Mouse (Mus musculus) stomach, embryonic 15.5 days (tissue): Measurements from ENCODE around the gene Slc17a8. TPM values are rescaled to one million over a fixed set of nuclear protein-coding genes. Genes with fewer than 3 reads are reported as not detected.
A peak's percentile ranks its signal among the peaks of the same experiment; 100 is the strongest.
"Not testable (repeated sequence)": the region's sequence is repeated elsewhere in the genome, so short reads cannot be mapped to it uniquely, and the experiment has no call there.

ENCODE experiments used
- ATAC-seq: fragments of 200-750 bp; cut with Nextera tagmentation; 2 replicates; pipeline ENCODE4 v1.8.0; 2017; ENCODE audit warnings: low read depth, moderate number of reproducible peaks, moderate TSS enrichment; ENCODE audit not compliant: insufficient read depth, low FRiP score
- H3K27ac ChIP-seq: fragments of 300-500 bp; sonication (generic); 2 replicates; pipeline ENCODE4 v1.5.1; 2015; ENCODE audit warnings: mild to moderate bottlenecking, inconsistent platforms
- H3K27me3 ChIP-seq: fragments of 300-500 bp; sonication (generic); replicated peaks from 2 replicates; pipeline ENCODE4 v1.6.1; 2015; ENCODE audit warnings: inconsistent platforms
- H3K36me3 ChIP-seq: fragments of 300-500 bp; sonication (generic); 2 replicates; pipeline ENCODE4 v1.6.1; 2015; ENCODE audit warnings: inconsistent platforms
- H3K4me1 ChIP-seq: fragments of 300-500 bp; sonication (generic); 2 replicates; pipeline ENCODE4 v1.6.1; 2015; ENCODE audit warnings: inconsistent platforms
- H3K4me2 ChIP-seq: fragments of 300-500 bp; sonication (generic); 2 replicates; pipeline ENCODE4 v1.6.1; 2015; ENCODE audit warnings: mild to moderate bottlenecking, inconsistent platforms
- H3K4me3 ChIP-seq: fragments of 300-500 bp; sonication (generic); replicated peaks from 2 replicates; pipeline ENCODE4 v1.5.1; 2015; ENCODE audit warnings: inconsistent platforms
- H3K9ac ChIP-seq: fragments of 300-500 bp; sonication (generic); 2 replicates; pipeline ENCODE4 v1.6.1; 2015; ENCODE audit warnings: inconsistent platforms
- H3K9me3 ChIP-seq: fragments of 300-500 bp; sonication (generic); 2 replicates; pipeline ENCODE4 v1.6.1; 2016; ENCODE audit warnings: inconsistent platforms
- WGBS: fragments of 180-500 bp; shearing (Covaris S2); methylation state at CpG from one replicate; pipeline ENCODE4 v1.1.7; 2015; 5-methylcytosine and 5-hydroxymethylcytosine counted together
- polyA plus RNA-seq: library from polyadenylated mRNA; unstranded; fragments of >200 nt; fragmentation: Nextera tagmentation; extraction: Ambion mirVana; gene quantifications from 2 replicates; pipeline ENCODE4 v1.2.1, GENCODE M21; 2015

The Slc17a8 gene
- not detected in 2 replicates for polyA plus RNA-seq

- H3K4me2 ChIP-seq: no peak within 1 kb of the TSS
- no peak within 1 kb of the TSS for H3K4me3 ChIP-seq
- H3K36me3 ChIP-seq: no peaks in the 10 kb centered on the region
- no peaks in the 10 kb centered on the region for H3K9me3 ChIP-seq
- no peaks in the 10 kb centered on the region for H3K27me3 ChIP-seq
- no peaks in the 10 kb centered on the region for H3K4me1 ChIP-seq
- H3K9ac ChIP-seq: no peak within 1 kb of the TSS
- 29% methylated on average over 7 of the region's 7 CpGs for WGBS
- no peak within 1 kb of the TSS for H3K27ac ChIP-seq
- no peak for ATAC-seq
Measured at GRCm38 (mm10) chr10:89621129-89621528, at the start of gene Slc17a8. Gene Slc17a8 (minus strand): TSS chr10:89621253.

- not testable (repeated sequence) for H3K4me3 ChIP-seq, ATAC-seq, H3K4me1 ChIP-seq, H3K9ac ChIP-seq, H3K9me3 ChIP-seq, H3K4me2 ChIP-seq, H3K27ac ChIP-seq, H3K27me3 ChIP-seq, H3K36me3 ChIP-seq
- 90% methylated on average over 5 of the region's 5 CpGs for WGBS
Measured at GRCm38 (mm10) chr10:89670371-89670770, 49.3 kb upstream of the Slc17a8 start.

- Histone ChIP-seq H3K9ac (no peak overlapping the region), H3K36me3 (no peaks in the 10 kb centered on the region), H3K4me2 (no peak overlapping the region), H3K27me3 (no peaks in the 10 kb centered on the region), H3K27ac (no peak overlapping the region), H3K4me3 (no peak overlapping the region), H3K4me1 (no peaks in the 10 kb centered on the region), H3K9me3 (no peaks in the 10 kb centered on the region)
- WGBS: 85% methylated on average over 7 of the region's 7 CpGs
- ATAC-seq: no peak
Measured at GRCm38 (mm10) chr10:89667571-89667970, 46.5 kb upstream of the Slc17a8 start.

- 85% methylated on average over 9 of the region's 9 CpGs for WGBS
- no peaks in the 10 kb centered on the region for H3K9me3 ChIP-seq
- no peaks in the 10 kb centered on the region for H3K27me3 ChIP-seq
- peaks cover 7% of the 10 kb centered on the region; the same call in 1 of the 2 replicates for H3K36me3 ChIP-seq
- no peaks in the 10 kb centered on the region for H3K4me1 ChIP-seq
- H3K9ac ChIP-seq: no peak overlapping the region
- no peak overlapping the region for H3K27ac ChIP-seq
- H3K4me2 ChIP-seq: no peak overlapping the region
- no peak overlapping the region for H3K4me3 ChIP-seq
- ATAC-seq: no peak
Measured at GRCm38 (mm10) chr10:89665679-89666078, 44.6 kb upstream of the Slc17a8 start.

- no peak for ATAC-seq
- H3K4me1 ChIP-seq: no peaks in the 10 kb centered on the region
- no peak overlapping the region for H3K9ac ChIP-seq
- no peaks in the 10 kb centered on the region for H3K9me3 ChIP-seq
- 91% methylated on average over 8 of the region's 8 CpGs for WGBS
- H3K27ac ChIP-seq: no peak overlapping the region
- H3K4me2 ChIP-seq: no peak overlapping the region
- H3K4me3 ChIP-seq: no peak overlapping the region
- H3K27me3 ChIP-seq: no peaks in the 10 kb centered on the region
- H3K36me3 ChIP-seq: peaks cover 7% of the 10 kb centered on the region; the same call in 1 of the 2 replicates
Measured at GRCm38 (mm10) chr10:89664977-89665645, 44.1 kb upstream of the Slc17a8 start.

GRCm38 (mm10) chr10:89656366-89656765, 35.3 kb upstream of the Slc17a8 start:
- 77% methylated on average over 5 of the region's 5 CpGs for WGBS
- no peak overlapping the region for H3K27ac ChIP-seq
- H3K4me1 ChIP-seq: no peaks in the 10 kb centered on the region
- H3K9me3 ChIP-seq: no peaks in the 10 kb centered on the region
- H3K4me3 ChIP-seq: no peak overlapping the region
- H3K27me3 ChIP-seq: no peaks in the 10 kb centered on the region
- ATAC-seq: no peak
- H3K36me3 ChIP-seq: peaks cover 31% of the 10 kb centered on the region
- no peak overlapping the region for H3K4me2 ChIP-seq
- H3K9ac ChIP-seq: no peak overlapping the region

- no peak overlapping the region for H3K4me3 ChIP-seq
- no peak for ATAC-seq
Measured at GRCm38 (mm10) chr10:89652912-89653311, 31.9 kb upstream of the Slc17a8 start.

GRCm38 (mm10) chr10:89651691-89652090, 30.6 kb upstream of the Slc17a8 start:
- WGBS: 79% methylated on average over 1 of the region's 1 CpGs
- ATAC-seq: no peak
- Histone ChIP-seq H3K4me1 (no peaks in the 10 kb centered on the region), H3K9me3 (no peaks in the 10 kb centered on the region), H3K27me3 (no peaks in the 10 kb centered on the region), H3K27ac (no peak overlapping the region), H3K4me3 (no peak overlapping the region), H3K9ac (no peak overlapping the region), H3K36me3 (peaks cover 18% of the 10 kb centered on the region), H3K4me2 (no peak overlapping the region)

More at GRCm38 (mm10) chr10:89652912-89653311, 31.9 kb upstream of the Slc17a8 start:
- Histone ChIP-seq H3K4me1 (no peaks in the 10 kb centered on the region), H3K27me3 (no peaks in the 10 kb centered on the region), H3K4me2 (no peak overlapping the region), H3K27ac (no peak overlapping the region), H3K36me3 (peaks cover 26% of the 10 kb centered on the region), H3K9ac (no peak overlapping the region), H3K9me3 (no peaks in the 10 kb centered on the region)
- WGBS: 85% methylated on average over 8 of the region's 8 CpGs

- Histone ChIP-seq H3K4me3 (no peak overlapping the region), H3K27ac (no peak overlapping the region), H3K9me3 (no peaks in the 10 kb centered on the region), H3K4me1 (no peaks in the 10 kb centered on the region), H3K36me3 (0 out of 2 replicates have a peak, but pooled peaks cover 8% of the 10 kb centered on the region), H3K27me3 (no peaks in the 10 kb centered on the region), H3K9ac (no peak overlapping the region), H3K4me2 (no peak overlapping the region)
- WGBS: 88% methylated on average over 9 of the region's 9 CpGs
- ATAC-seq: no peak
Measured at GRCm38 (mm10) chr10:89646918-89647317, 25.9 kb upstream of the Slc17a8 start.

- H3K4me2 ChIP-seq: no peak overlapping the region
- H3K9me3 ChIP-seq: no peaks in the 10 kb centered on the region
- H3K27ac ChIP-seq: no peak overlapping the region
- WGBS: 71% methylated on average over 3 of the region's 3 CpGs
- H3K9ac ChIP-seq: no peak overlapping the region
- no peaks in the 10 kb centered on the region for H3K4me1 ChIP-seq
- peaks cover 14% of the 10 kb centered on the region for H3K36me3 ChIP-seq
- no peak overlapping the region for H3K4me3 ChIP-seq
- no peak for ATAC-seq
- H3K27me3 ChIP-seq: no peaks in the 10 kb centered on the region
Measured at GRCm38 (mm10) chr10:89637001-89637400, 15.9 kb upstream of the Slc17a8 start.

GRCm38 (mm10) chr10:89635018-89635417, 14.0 kb upstream of the Slc17a8 start:
- Histone ChIP-seq H3K4me1 (no peaks in the 10 kb centered on the region), H3K4me2 (no peak overlapping the region), H3K36me3 (no peaks in the 10 kb centered on the region), H3K27me3 (no peaks in the 10 kb centered on the region), H3K9ac (no peak overlapping the region), H3K9me3 (no peaks in the 10 kb centered on the region), H3K27ac (no peak overlapping the region), H3K4me3 (no peak overlapping the region)
- 0 out of 2 replicates have a peak, but pooled peaks have one; percentile 35 for ATAC-seq
- 84% methylated on average over 5 of the region's 5 CpGs for WGBS

- no peak overlapping the region for H3K27ac ChIP-seq
- no peak overlapping the region for H3K4me3 ChIP-seq
- no peak overlapping the region for H3K9ac ChIP-seq
- no peaks in the 10 kb centered on the region for H3K36me3 ChIP-seq
- H3K4me1 ChIP-seq: no peaks in the 10 kb centered on the region
- no peak overlapping the region for H3K4me2 ChIP-seq
- no peaks in the 10 kb centered on the region for H3K27me3 ChIP-seq
- no peaks in the 10 kb centered on the region for H3K9me3 ChIP-seq
- no peak for ATAC-seq
- WGBS: 77% methylated on average over 7 of the region's 7 CpGs
Measured at GRCm38 (mm10) chr10:89633736-89634426, 12.8 kb upstream of the Slc17a8 start.
